Mouse (Mus musculus): Measurements from ENCODE around the gene Tshz2. TPM values are rescaled to one million over a fixed set of nuclear protein-coding genes. Genes with fewer than 3 reads are reported as not detected.

Tshz2 gene
- polyA plus RNA-seq, 1 experiment from 2014 or later, result 43.0 TPM

DNA sequence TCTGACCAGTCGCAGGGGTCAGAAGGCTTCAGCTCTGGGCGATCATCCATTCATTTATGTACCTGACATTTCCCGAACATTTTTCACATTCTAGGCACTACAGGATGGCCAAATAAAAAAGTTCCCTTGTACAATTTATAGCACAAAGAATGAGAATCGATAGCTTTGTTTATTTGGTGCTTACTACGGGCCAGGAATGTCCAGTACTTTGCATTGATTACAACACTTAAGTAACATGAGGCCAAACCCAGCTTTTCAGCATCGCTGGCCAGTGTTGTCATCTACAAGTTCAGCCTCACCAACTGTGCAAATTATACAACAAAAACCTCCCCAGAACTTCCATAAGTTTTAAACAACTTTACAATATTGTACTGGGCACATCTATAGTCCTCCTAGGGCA is 315.3 kb downstream of the Tshz2 start:
- H3K27ac ChIP-seq, result no peak overlapping the region
- no peaks in the 10 kb centered on the region for H3K36me3 ChIP-seq
- no peak for ATAC-seq (ENCODE audit: low FRiP score)
- H3K4me1 ChIP-seq (replicated peaks), result peaks cover 15% of the 10 kb centered on the region
- no peak overlapping the region for H3K9ac ChIP-seq
- no peak overlapping the region for H3K4me2 ChIP-seq
- no peaks in the 10 kb centered on the region for H3K27me3 ChIP-seq
- H3K4me3 ChIP-seq, result no peak overlapping the region
- WGBS, result 89% methylated on average over 6 of the region's 6 CpGs
- H3K9me3 ChIP-seq, result no peaks in the 10 kb centered on the region

DNA sequence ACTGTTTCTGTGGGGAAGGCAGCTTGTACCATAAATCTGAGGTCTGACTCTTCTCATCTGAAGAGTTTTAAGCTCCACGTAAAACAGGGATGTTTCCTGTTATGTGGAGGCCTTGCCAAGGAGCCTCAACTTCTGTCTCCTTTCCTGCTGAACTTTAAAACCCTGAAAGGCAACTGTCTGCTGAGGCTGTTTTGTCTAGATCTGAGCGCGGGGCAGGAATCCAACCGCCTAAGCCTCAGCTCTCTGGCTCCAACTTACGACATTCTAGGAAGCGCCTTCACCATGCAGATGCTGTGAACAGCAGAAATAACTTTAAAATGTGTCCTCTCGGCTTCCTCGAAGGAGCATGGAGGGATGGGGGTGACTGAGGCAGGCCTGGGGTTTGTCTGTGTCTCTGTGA is 318.2 kb downstream of the Tshz2 start:
- Histone ChIP-seq H3K36me3 (no peaks in the 10 kb centered on the region), H3K4me3 (no peak overlapping the region), H3K27me3 (no peaks in the 10 kb centered on the region), H3K4me1 (replicated peaks) (peaks cover 10% of the 10 kb centered on the region), H3K27ac (no peak overlapping the region), H3K9me3 (no peaks in the 10 kb centered on the region), H3K9ac (no peak overlapping the region), H3K4me2 (no peak overlapping the region)
- no peak for ATAC-seq (ENCODE audit: low FRiP score)
- 78% methylated on average over 8 of the region's 8 CpGs for WGBS

DNA sequence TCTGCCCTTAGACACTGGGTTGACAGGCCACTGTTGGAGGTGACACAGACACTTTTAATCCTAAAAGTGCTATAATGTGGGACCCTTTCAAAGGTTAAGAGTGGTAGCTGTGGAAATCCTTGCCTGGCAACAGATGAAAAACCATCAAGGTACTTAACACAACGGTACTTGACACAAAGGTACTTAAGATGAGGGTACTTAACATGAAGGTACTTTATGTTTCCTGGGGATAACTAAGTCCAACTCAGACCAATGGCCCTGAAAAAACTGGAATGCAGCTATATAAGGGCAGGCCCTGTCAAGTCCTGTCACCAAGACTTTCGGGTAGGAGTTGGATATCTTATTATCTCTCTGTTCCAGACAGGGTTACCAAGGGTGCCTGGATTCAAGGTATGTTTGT is 320.2 kb downstream of the Tshz2 start:
- Histone ChIP-seq H3K4me3 (no peak overlapping the region), H3K4me2 (no peak overlapping the region), H3K27me3 (no peaks in the 10 kb centered on the region), H3K36me3 (no peaks in the 10 kb centered on the region), H3K4me1 (replicated peaks) (no peaks in the 10 kb centered on the region), H3K9ac (no peak overlapping the region), H3K9me3 (no peaks in the 10 kb centered on the region), H3K27ac (no peak overlapping the region)
- 92% methylated on average over 2 of the region's 2 CpGs for WGBS
- ATAC-seq (ENCODE audit: low FRiP score), result no peak

DNA sequence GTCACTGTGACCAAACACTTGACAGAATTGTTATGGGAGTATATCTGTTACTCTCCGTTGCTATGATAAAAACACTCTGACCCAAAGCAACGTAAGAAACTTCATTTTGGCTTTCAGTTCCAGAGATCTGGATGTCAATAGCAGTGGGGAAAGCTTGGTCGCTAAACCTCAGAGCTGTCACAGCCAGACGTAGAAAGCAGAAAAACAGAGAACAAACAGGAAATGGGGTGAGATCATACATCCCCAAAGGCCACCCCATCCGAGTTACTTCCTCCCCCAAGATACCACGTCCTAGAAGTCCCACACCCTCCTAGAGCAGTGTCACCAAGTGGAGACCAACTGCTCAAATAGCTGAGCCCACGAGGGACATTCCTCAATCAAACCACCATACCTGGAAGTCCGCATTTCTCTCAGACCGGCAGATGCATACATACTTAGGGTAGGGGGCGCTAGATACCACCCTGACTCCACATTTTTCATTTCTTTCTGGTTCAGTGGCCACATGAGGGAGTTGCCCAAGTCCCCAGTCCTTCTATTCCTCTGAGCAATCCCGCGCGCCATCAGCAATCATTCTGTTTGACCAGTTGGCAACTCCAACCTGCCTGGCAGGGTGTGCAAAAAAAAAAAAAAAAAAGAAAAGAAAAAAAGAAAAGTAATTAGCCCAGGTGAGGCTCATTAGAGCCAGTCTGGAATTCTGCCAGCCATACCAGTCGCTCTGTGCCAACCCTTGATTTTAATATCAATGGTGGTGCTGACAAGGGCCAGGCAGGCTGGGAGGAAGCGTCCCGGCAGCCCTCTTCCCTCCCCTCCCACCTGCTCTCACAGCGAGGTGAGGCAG is 326.1 kb downstream of the Tshz2 start:
- H3K4me3 ChIP-seq, result no peak overlapping the region
- H3K9me3 ChIP-seq, result no peaks in the 10 kb centered on the region
- no peaks in the 10 kb centered on the region for H3K27me3 ChIP-seq
- 35% methylated on average over 17 of the region's 17 CpGs for WGBS
- H3K4me1 ChIP-seq (replicated peaks), result peaks cover 40% of the 10 kb centered on the region
- H3K4me2 ChIP-seq, result no peak overlapping the region
- H3K27ac ChIP-seq, result 0 out of 2 replicates have a peak overlapping the region, but pooled peaks have one; percentile 10
- no peak overlapping the region for H3K9ac ChIP-seq
- no peak for ATAC-seq (ENCODE audit: low FRiP score)
- H3K36me3 ChIP-seq, result no peaks in the 10 kb centered on the region

DNA sequence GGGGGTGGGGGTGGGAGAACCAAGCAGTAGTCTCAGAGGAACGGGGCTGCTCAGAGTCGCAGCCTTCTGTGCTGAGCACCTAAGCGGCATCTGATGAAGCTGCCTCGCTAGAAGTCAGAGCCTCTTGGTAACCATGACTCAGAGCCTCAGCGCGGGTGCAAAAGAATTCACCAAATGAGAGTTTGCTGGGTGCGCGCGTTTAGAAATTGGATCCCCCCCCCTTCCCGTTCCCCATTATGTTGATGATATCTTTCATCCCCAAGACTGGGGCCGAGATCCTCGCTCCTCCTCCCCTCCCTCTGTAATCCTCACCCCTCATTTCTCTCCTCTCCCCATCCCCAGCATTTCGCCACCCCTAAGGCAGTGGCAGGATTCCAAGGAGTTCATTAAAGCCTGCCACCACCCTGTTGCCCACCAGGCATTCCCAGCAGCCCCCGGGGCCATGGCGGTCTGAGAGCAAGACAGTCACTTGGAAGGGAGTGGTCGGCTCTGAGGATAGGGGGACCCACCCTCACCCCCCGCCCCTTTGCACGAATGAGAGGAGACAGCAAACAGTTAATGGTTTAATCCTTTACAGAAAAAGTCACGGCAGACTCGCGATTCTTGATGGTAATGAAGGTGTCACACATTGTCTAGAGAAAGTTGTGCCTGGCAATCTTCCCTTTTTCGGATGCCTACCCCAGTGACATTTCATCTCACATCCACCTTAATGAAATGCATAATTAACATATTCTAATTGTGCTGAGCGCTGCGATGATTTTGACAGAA is 328.8 kb downstream of the Tshz2 start:
- H3K4me2 ChIP-seq, result peak overlapping the region; percentile 61
- peak overlapping the region; percentile 79 for H3K27ac ChIP-seq
- H3K9me3 ChIP-seq, result no peaks in the 10 kb centered on the region
- peak overlapping the region; percentile 60; the same call in 1 of the 2 replicates for H3K9ac ChIP-seq
- H3K27me3 ChIP-seq, result no peaks in the 10 kb centered on the region
- peak; percentile 74 for ATAC-seq (ENCODE audit: low FRiP score)
- WGBS, result 17% methylated on average over 24 of the region's 24 CpGs
- H3K4me3 ChIP-seq, result peak overlapping the region; percentile 33
- H3K36me3 ChIP-seq, result no peaks in the 10 kb centered on the region
- H3K4me1 ChIP-seq (replicated peaks), result peaks cover 44% of the 10 kb centered on the region

DNA sequence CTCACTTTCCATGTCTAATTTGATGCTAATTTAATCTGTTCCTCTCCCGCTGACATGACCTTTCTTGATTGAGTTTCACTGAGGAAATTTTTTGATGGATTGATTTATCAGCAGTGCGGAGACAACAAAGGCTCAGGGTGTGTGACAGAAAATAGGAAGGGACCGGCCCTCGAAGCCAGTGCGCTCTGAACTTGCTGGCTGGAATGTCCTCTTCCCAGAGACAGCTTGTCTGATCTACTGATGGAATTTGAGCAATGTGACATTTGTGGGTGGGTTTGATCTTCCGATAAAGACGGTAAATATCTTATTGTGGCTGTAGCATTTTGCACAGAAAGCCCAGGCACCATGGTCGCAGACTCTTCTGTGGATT is 329.4 kb downstream of the Tshz2 start:
- peak overlapping the region; percentile 29; the same call in 1 of the 2 replicates for H3K9ac ChIP-seq
- peaks cover 44% of the 10 kb centered on the region for H3K4me1 ChIP-seq (replicated peaks)
- H3K36me3 ChIP-seq, result no peaks in the 10 kb centered on the region
- H3K27ac ChIP-seq, result peak overlapping the region; percentile 59
- WGBS, result 27% methylated on average over 8 of the region's 8 CpGs
- H3K9me3 ChIP-seq, result no peaks in the 10 kb centered on the region
- ATAC-seq (ENCODE audit: low FRiP score), result no peak; the same call in 1 of the 2 replicates
- peak overlapping the region; percentile 61 for H3K4me2 ChIP-seq
- peak overlapping the region; percentile 33 for H3K4me3 ChIP-seq
- no peaks in the 10 kb centered on the region for H3K27me3 ChIP-seq

DNA sequence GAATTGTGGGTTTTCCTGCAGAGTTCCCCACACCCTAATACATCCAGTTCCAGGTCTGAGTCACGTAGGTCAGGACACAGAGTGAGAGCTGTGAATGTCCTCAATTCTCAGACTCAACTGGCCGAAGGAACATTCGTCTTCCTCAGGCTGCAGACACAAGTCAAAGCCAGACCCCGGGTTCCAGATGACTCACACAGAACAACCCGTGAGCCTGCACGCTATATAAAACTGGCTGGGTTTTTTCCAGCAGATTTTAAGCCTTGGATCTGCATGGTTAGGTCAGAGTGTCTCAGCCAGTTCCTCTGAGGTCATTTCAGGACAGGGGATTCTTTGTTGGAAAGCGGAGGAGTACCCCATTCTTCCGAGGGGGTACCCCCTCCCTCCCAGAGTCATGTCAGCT is 330.0 kb downstream of the Tshz2 start:
- Histone ChIP-seq H3K27ac (peak overlapping the region; percentile 59; the same call in 1 of the 2 replicates), H3K9ac (no peak overlapping the region), H3K4me2 (no peak overlapping the region), H3K36me3 (no peaks in the 10 kb centered on the region), H3K27me3 (no peaks in the 10 kb centered on the region), H3K4me3 (no peak overlapping the region), H3K4me1 (replicated peaks) (peaks cover 44% of the 10 kb centered on the region), H3K9me3 (no peaks in the 10 kb centered on the region)
- no peak for ATAC-seq (ENCODE audit: low FRiP score)
- WGBS, result 70% methylated on average over 8 of the region's 8 CpGs

DNA sequence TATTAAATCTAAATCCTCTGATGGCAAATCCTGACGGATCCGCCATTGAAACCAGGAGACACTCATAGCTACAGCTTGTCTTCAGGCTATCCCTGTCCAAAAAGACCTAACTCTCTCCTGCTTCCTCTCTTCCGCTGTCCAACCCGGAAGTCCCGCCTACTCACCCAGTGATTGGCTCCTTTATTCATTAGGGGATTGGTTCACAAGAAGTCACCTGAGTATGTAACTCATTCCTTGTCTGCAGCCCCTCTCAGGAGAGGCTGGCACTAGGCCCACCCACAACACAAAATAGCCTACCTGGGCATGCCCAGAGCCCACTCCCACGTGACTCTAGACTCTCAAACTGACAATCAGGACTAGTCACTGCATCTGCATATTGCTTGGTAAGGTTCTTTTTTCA is 337.7 kb downstream of the Tshz2 start:
- no peak for ATAC-seq (ENCODE audit: low FRiP score)
- Histone ChIP-seq H3K4me3 (no peak overlapping the region), H3K4me1 (replicated peaks) (no peaks in the 10 kb centered on the region), H3K9me3 (peaks cover 17% of the 10 kb centered on the region; the same call in 1 of the 2 replicates), H3K9ac (no peak overlapping the region), H3K4me2 (no peak overlapping the region), H3K36me3 (no peaks in the 10 kb centered on the region), H3K27ac (no peak overlapping the region), H3K27me3 (no peaks in the 10 kb centered on the region)
- WGBS, result 95% methylated on average over 6 of the region's 6 CpGs

DNA sequence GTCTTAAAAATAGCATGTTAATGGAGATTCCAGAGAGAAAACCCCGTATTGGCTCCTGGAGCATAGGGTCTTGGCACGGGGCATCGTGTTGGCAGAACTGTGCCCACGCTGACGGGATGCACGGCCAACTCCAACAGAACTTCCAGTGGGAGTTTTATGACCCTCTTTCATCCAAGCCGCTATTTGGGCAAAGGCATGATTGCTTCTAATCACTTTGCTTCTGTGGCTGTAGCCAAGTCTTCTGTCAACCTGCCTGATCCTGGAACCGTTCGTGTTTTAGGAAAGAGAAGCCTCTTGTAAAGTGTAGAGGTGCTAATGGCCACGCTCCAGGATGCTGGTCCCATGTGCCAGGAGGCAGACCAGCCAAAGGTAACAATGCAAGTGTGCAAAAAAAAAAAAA is 350.1 kb downstream of the Tshz2 start:
- 91% methylated on average over 10 of the region's 10 CpGs for WGBS
- H3K27me3 ChIP-seq, result no peaks in the 10 kb centered on the region

DNA sequence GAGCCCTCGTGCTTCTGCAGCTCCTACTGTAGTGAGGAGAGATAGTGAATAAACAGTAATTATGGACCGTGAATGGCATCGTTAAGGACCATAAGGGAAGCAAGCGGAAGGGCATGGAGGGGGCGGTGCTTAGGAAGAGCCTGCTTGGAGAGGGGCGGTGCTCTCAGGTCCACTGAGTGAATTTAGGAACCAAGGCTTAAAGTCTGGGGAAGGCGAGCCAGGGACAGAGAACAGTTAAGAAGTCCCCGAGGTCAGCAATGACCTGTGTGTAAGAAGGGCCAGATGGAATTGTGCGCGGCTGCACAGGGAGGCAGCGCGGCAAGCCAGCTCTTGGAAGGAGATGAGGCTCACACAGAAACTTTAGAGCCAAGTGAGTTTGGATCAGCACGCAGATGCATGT is 354.4 kb downstream of the Tshz2 start:
- H3K36me3 ChIP-seq, result no peaks in the 10 kb centered on the region
- no peak overlapping the region for H3K4me3 ChIP-seq
- 69% methylated on average over 13 of the region's 13 CpGs for WGBS
- H3K9me3 ChIP-seq, result no peaks in the 10 kb centered on the region
- no peak overlapping the region for H3K4me2 ChIP-seq
- no peak for ATAC-seq (ENCODE audit: low FRiP score)
- H3K9ac ChIP-seq, result no peak overlapping the region
- peaks cover 6% of the 10 kb centered on the region; the same call in 1 of the 2 replicates for H3K4me1 ChIP-seq (replicated peaks)
- H3K27me3 ChIP-seq, result no peaks in the 10 kb centered on the region
- no peak overlapping the region for H3K27ac ChIP-seq

More for the DNA sequence above, 350.1 kb downstream of the Tshz2 start:
- Histone ChIP-seq H3K4me3 (no peak overlapping the region), H3K27ac (no peak overlapping the region), H3K4me1 (replicated peaks) (peaks cover 6% of the 10 kb centered on the region; the same call in 1 of the 2 replicates), H3K9me3 (no peaks in the 10 kb centered on the region), H3K36me3 (no peaks in the 10 kb centered on the region), H3K9ac (no peak overlapping the region), H3K4me2 (no peak overlapping the region)
- no peak for ATAC-seq (ENCODE audit: low FRiP score)

DNA sequence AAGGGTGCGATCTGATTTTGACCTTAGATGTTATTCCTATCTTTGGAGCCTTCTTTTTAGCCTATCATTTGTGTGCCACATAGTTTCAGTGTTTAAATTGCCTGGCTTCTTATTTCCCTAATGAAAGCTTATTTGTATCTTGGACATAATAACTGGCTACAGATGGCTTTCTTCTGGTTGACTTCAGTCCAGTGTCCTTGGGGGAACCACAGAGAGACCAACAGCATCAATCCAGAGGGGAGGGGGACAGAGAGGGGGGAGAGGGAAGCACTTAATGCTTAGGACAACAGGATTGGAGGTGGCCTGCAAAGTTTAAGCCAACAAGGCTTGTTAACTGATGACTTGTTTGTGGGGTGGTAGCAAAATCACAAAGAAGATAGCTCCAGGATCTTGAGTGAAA is 356.4 kb downstream of the Tshz2 start:
- Histone ChIP-seq H3K4me3 (no peak overlapping the region), H3K9me3 (no peaks in the 10 kb centered on the region), H3K27me3 (no peaks in the 10 kb centered on the region), H3K4me2 (no peak overlapping the region), H3K36me3 (no peaks in the 10 kb centered on the region), H3K4me1 (replicated peaks) (peaks cover 6% of the 10 kb centered on the region; the same call in 1 of the 2 replicates), H3K27ac (no peak overlapping the region), H3K9ac (no peak overlapping the region)
- no peak for ATAC-seq (ENCODE audit: low FRiP score)
- 96% methylated on average over 1 of the region's 1 CpGs for WGBS

DNA sequence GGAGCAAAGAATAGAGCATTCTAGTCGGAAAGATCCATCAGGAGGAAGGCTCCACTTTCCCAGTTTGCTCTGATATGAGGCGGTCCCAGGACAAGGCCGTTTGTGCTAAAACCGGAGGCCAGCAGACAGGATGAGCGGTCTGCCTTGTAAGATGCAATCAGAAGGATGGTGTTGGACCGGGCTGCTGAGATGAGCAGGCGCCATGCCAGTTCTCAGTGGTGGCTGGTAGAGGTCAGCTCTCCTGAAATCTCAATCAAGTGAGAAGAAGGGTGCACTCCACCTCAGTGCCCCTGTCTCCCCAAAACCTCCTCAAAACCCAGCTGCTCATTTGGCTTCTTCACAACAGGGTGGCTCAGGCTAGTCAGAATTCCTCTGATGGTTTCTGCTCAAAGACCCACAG is 358.2 kb downstream of the Tshz2 start:
- no peaks in the 10 kb centered on the region for H3K36me3 ChIP-seq
- no peak overlapping the region for H3K9ac ChIP-seq
- peaks cover 6% of the 10 kb centered on the region; the same call in 1 of the 2 replicates for H3K27me3 ChIP-seq
- no peak overlapping the region for H3K27ac ChIP-seq
- H3K9me3 ChIP-seq, result no peaks in the 10 kb centered on the region
- H3K4me1 ChIP-seq (replicated peaks), result peaks cover 15% of the 10 kb centered on the region
- H3K4me2 ChIP-seq, result no peak overlapping the region
- H3K4me3 ChIP-seq, result no peak overlapping the region
- WGBS, result 88% methylated on average over 7 of the region's 7 CpGs
- ATAC-seq (ENCODE audit: low FRiP score), result no peak

Measured in hindbrain, embryonic 13.5 days (tissue).